Mouse (Mus musculus): ENCODE data around the gene Mras. TPM values are rescaled to one million over a fixed set of nuclear protein-coding genes. Genes with fewer than 3 reads are reported as not detected.

Mras gene
- total and polyA plus RNA-seq, 3 experiments, result 0.17 TPM; not detected in 2

DNA sequence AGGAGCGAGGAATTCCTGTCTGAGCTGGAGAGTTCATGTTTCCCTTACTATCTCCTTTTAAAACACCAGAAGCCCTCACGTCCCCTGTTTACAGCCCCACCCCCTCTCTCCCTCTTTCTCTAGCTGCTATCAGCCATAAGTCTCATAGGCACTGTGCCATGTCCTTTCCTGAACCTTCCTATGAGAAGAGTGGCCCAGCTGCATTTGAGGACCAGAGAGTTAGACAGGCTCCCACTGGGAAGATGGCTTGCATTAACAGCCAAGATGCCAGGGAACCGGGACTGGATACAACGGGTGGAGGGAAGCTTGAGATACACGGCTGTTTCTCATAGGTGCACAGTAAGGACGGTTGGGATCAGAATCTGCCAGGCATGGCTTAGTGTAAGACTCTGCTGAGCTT lies 27.7 kb upstream of the Mras start:
- Histone ChIP-seq H3K4me3 (ENCODE audit: control insufficient read depth in 1 of 2, insufficient read depth in 1 of 2, low read depth in 2 of 2, low read length in 2 of 2) (no peak overlapping the region), H3K79me2 (ENCODE audit: control insufficient read depth, insufficient read depth, low read length, poor library complexity) (no peaks in the 10 kb centered on the region), H3K36me3 (ENCODE audit: control insufficient read depth in 1 of 2, insufficient read depth in 2 of 2, low read length in 2 of 2) (no peaks in the 10 kb centered on the region; a peak in 1 of 4 replicates), H3K9ac (ENCODE audit: control insufficient read depth, low read depth, low read length, poor library complexity, severe bottlenecking) (no peak overlapping the region), H3K9me3 (replicated peaks; ENCODE audit: insufficient read depth, low read length) (no peaks in the 10 kb centered on the region), H3K4me1 (ENCODE audit: control insufficient read depth in 1 of 2, insufficient read depth in 2 of 2, low read length in 2 of 2) (peaks cover 0 to 14% of the 10 kb centered on the region in 2 experiments; a peak in 2 of 4 replicates), H3K27ac (ENCODE audit: control insufficient read depth, low read depth, low read length) (no peak overlapping the region), H3K27me3 (ENCODE audit: control insufficient read depth in 1 of 2, insufficient read depth in 2 of 2, low read length in 2 of 2) (no peaks in the 10 kb centered on the region)
- DNase-seq (ENCODE audit: low read depth, low spot score), result no peak
- no peak for TF ChIP-seq GABPA (IDR thresholded peaks at IDR 0.05; ENCODE audit: low read depth, low read length)
- TF ChIP-seq UBTF (IDR thresholded peaks at IDR 0.05; ENCODE audit: borderline replicate concordance, insufficient read depth, low read depth, low read length), result no peak
- no peak for TF ChIP-seq HCFC1 (IDR thresholded peaks at IDR 0.05; ENCODE audit: low read depth, low read length)
- no peak for TF ChIP-seq RAD21 (IDR thresholded peaks at IDR 0.05; ENCODE audit: low read depth, low read length)
- no peak for TF ChIP-seq CHD1 (IDR thresholded peaks at IDR 0.05; ENCODE audit: low read depth, low read length)
- TF ChIP-seq ZKSCAN1 (IDR thresholded peaks at IDR 0.05; ENCODE audit: low read depth, low read length), result no peak
- no peak for TF ChIP-seq NRF1 (IDR thresholded peaks at IDR 0.05; ENCODE audit: insufficient read depth, low read depth, low read length, poor library complexity, severe bottlenecking)
- TF ChIP-seq POLR2A (IDR thresholded peaks at IDR 0.05; ENCODE audit: control insufficient read depth in 1 of 2, insufficient read depth in 1 of 2, low read depth in 1 of 2, low read length in 2 of 2, poor library complexity in 1 of 2), result no peak
- TF ChIP-seq ZMIZ1 (IDR thresholded peaks at IDR 0.05; ENCODE audit: low read depth, low read length), result no peak

DNA sequence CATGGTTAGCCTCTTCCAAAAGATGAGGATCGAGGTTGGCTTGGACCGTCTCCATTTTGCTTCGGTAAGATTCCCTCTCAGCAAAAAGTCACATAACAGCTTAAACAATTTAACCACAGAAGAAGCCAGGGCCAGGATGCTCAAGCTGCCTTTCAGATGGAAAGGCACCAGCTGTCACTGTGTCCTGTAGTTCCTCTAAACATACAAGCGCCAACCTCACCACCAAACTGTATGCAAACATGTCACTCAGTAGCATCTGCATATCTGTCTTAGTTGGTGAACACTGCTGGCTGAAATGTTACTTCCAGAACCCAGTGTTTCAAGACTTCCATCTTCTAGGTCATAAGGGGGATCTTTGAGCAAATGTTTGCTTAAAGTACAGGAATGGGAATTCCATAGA lies 22.5 kb upstream of the Mras start:
- Histone ChIP-seq H3K36me3 (ENCODE audit: control insufficient read depth in 1 of 2, insufficient read depth in 2 of 2, low read length in 2 of 2) (no peaks in the 10 kb centered on the region; a peak in 1 of 4 replicates), H3K9me3 (replicated peaks; ENCODE audit: insufficient read depth, low read length) (no peaks in the 10 kb centered on the region), H3K9ac (ENCODE audit: control insufficient read depth, low read depth, low read length, poor library complexity, severe bottlenecking) (no peak overlapping the region), H3K27me3 (ENCODE audit: control insufficient read depth in 1 of 2, insufficient read depth in 2 of 2, low read length in 2 of 2) (no peaks in the 10 kb centered on the region; a peak in 1 of 4 replicates), H3K79me2 (ENCODE audit: control insufficient read depth, insufficient read depth, low read length, poor library complexity) (no peaks in the 10 kb centered on the region), H3K27ac (ENCODE audit: control insufficient read depth, low read depth, low read length) (no peak overlapping the region), H3K4me1 (ENCODE audit: control insufficient read depth in 1 of 2, insufficient read depth in 2 of 2, low read length in 2 of 2) (peaks cover 0 to 8% of the 10 kb centered on the region in 2 experiments; a peak in 2 of 4 replicates), H3K4me3 (ENCODE audit: control insufficient read depth in 1 of 2, insufficient read depth in 1 of 2, low read depth in 2 of 2, low read length in 2 of 2) (no peak overlapping the region)
- TF ChIP-seq GABPA (IDR thresholded peaks at IDR 0.05; ENCODE audit: low read depth, low read length) (no peak), JUND (IDR thresholded peaks at IDR 0.05; ENCODE audit: low read depth, low read length) (no peak), POLR2A (IDR thresholded peaks at IDR 0.05; ENCODE audit: control insufficient read depth in 1 of 2, insufficient read depth in 1 of 2, low read depth in 1 of 2, low read length in 2 of 2, poor library complexity in 1 of 2) (no peak), MAZ (IDR thresholded peaks at IDR 0.05; ENCODE audit: low read depth, low read length) (no peak), UBTF (IDR thresholded peaks at IDR 0.05; ENCODE audit: borderline replicate concordance, insufficient read depth, low read depth, low read length) (no peak), MAX (IDR thresholded peaks at IDR 0.05; ENCODE audit: low read length) (no peak), ZC3H11A (IDR thresholded peaks at IDR 0.05; ENCODE audit: low read depth, low read length) (no peak), E2F4 (IDR thresholded peaks at IDR 0.05; ENCODE audit: borderline replicate concordance, low read depth, low read length) (no peak), RAD21 (IDR thresholded peaks at IDR 0.05; ENCODE audit: low read depth, low read length) (no peak), CHD1 (IDR thresholded peaks at IDR 0.05; ENCODE audit: low read depth, low read length) (no peak), EP300 (IDR thresholded peaks at IDR 0.05; ENCODE audit: low read depth in 1 of 2, low read length in 2 of 2) (no peak), MAFK (IDR thresholded peaks at IDR 0.05; ENCODE audit: borderline replicate concordance, low read depth, low read length) (no peak), SIN3A (IDR thresholded peaks at IDR 0.05; ENCODE audit: low read length) (no peak), ETS1 (IDR thresholded peaks at IDR 0.05; ENCODE audit: low read depth, low read length) (no peak), MYC (IDR thresholded peaks at IDR 0.05; ENCODE audit: low read depth, low read length) (no peak), ZMIZ1 (IDR thresholded peaks at IDR 0.05; ENCODE audit: low read depth, low read length) (no peak), MYB (IDR thresholded peaks at IDR 0.05; ENCODE audit: low read depth, low read length) (no peak), POLR2AphosphoS2 (IDR thresholded peaks at IDR 0.05; ENCODE audit: low read length) (no peak), USF2 (IDR thresholded peaks at IDR 0.05; ENCODE audit: borderline replicate concordance in 1 of 2, insufficient read depth in 1 of 2, low read depth in 1 of 2, low read length in 2 of 2) (no peak)
- DNase-seq (ENCODE audit: low read depth, low spot score), result no peak
